Mouse (Mus musculus): ENCODE results near the gene Hck. TPM values are rescaled to one million over a fixed set of nuclear protein-coding genes. Genes with fewer than 3 reads are reported as not detected.

Hck gene
- total RNA-seq, 2 experiments from 2014 or later: 0.20 to 0.45 TPM

DNA sequence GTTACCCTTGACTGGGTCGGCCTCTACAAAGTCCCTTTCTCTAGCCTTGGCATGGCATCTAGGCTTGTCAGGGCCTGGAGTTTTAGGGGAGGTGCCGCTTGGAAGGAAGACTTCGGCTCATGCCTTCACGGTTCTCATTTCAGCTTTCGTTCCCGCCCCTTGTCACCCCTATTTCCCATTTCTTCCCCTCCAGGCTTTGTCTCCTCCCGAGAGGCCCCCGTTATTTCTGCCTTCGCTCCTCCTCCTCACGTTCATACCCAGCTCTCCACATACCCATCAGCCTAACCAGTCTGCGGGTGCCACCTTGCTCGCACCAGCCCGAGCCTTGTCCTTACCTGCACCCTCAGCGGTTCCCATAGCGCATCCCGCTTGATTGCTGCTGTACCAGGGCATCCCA lies 53.4 kb downstream of the Hck start:
- H3K27ac ChIP-seq: peak overlapping the region; percentile 99
- H3K4me3 ChIP-seq: peak overlapping the region; percentile 84
- no peak for TF ChIP-seq CTCF (IDR thresholded peaks at IDR 0.05)
- no peak for DNase-seq
- intact Hi-C loops (cut with DNase I): loop anchor here (5.0 kb wide), 1 partner anchor 81 kb away; the partner anchor contains the start of genes Plagl2 and Pofut1

- no peak for TF ChIP-seq CTCF (IDR thresholded peaks at IDR 0.05)
- DNase-seq: no peak
- Histone ChIP-seq H3K27ac (no peak overlapping the region), H3K4me3 (no peak overlapping the region)
- intact Hi-C loops (cut with DNase I): loop anchor here (5.0 kb wide), 1 partner anchor 180 kb away; the partner anchor contains the start of gene Asxl1
Measured at GRCm38 (mm10) chr2:153167136-153167535, 58.9 kb downstream of the Hck start.

- intact Hi-C loops (cut with DNase I): loop anchor here (5.0 kb wide), 1 partner anchor 179 kb away; the partner anchor contains the start of gene Asxl1
- peak overlapping the region; percentile 51 for H3K27ac ChIP-seq
- TF ChIP-seq CTCF (IDR thresholded peaks at IDR 0.05): no peak
- no peak overlapping the region for H3K4me3 ChIP-seq
- no peak for DNase-seq
Measured at GRCm38 (mm10) chr2:153168134-153168820, 60.0 kb downstream of the Hck start.

GRCm38 (mm10) chr2:153170490-153171224 lies 62.4 kb downstream of the Hck start:
- no peak for TF ChIP-seq CTCF (IDR thresholded peaks at IDR 0.05)
- Histone ChIP-seq H3K4me3 (no peak overlapping the region), H3K27ac (no peak overlapping the region)
- intact Hi-C loops (cut with DNase I): no loop called here
- no peak for DNase-seq

DNA sequence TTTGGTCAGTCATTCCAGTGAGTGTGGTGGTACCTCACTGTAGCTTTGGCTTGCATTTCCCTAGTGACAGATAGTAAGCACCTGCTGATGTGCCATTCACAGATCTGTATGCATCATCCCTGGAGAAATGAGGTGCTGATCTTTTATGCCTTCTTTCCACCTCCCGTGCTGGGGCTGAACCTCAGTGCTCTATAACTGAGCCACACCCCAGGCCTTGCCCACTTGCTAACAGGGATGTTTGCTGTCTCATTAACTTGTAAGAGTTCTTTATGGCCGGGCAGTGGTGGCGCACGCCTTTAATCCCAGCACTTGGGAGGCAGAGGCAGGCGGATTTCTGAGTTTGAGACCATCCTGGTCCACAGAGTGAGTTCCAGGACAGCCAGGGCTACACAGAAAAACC lies 63.7 kb downstream of the Hck start:
- TF ChIP-seq CTCF (IDR thresholded peaks at IDR 0.05): no peak
- Histone ChIP-seq H3K27ac (no peak overlapping the region), H3K4me3 (no peak overlapping the region)
- no peak for DNase-seq
- intact Hi-C loops (cut with DNase I): no loop called here

GRCm38 (mm10) chr2:153175995-153176570 lies 67.8 kb downstream of the Hck start:
- peak overlapping the region; percentile 21; the same call in 1 of the 2 replicates for H3K27ac ChIP-seq
- TF ChIP-seq CTCF (IDR thresholded peaks at IDR 0.05): no peak
- intact Hi-C loops (cut with DNase I): no loop called here
- peak overlapping the region; percentile 33 for H3K4me3 ChIP-seq
- no peak for DNase-seq

- TF ChIP-seq CTCF (IDR thresholded peaks at IDR 0.05): no peak
- DNase-seq: no peak
- intact Hi-C loops (cut with DNase I): no loop called here
- Histone ChIP-seq H3K27ac (no peak overlapping the region), H3K4me3 (no peak overlapping the region)
Measured at GRCm38 (mm10) chr2:153177188-153177587, 68.9 kb downstream of the Hck start.

DNA sequence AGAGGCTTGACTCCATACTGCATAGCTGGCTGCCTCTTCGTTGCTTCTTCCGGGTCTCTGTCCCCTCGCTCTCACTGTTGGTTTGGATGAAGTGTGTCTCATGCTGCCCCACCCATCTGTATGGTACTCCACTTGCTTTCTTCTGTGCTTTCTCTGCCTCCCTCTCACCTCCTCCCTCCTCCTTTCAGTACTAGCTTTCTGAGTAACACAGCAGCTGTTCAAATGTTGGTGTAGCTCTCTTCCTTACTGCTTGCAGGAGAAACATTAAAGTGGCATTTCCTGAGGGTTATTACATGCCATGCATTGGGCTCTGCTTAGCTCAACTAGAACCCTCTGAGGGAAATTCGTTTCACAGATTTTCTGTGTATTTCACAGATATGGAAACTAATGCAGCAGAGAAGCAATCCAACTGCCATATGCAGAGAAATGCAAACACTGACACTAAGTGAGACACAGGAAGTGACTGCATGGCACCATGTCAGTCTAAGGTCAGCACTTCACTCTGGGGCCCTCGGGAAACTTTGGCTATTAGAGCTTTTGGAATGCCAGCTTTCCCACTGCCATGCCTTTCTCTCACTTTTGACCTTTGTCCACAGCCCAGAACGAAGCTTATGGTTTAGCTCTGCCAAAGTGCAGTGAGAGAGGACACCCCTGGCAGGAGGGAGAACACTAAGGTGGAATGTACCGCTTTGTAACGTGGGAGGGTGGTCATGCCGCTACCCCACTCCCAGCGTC lies 71.0 kb downstream of the Hck start:
- intact Hi-C loops (cut with DNase I): no loop called here
- no peak for DNase-seq
- no peak for TF ChIP-seq CTCF (IDR thresholded peaks at IDR 0.05)
- no peak overlapping the region for H3K4me3 ChIP-seq
- H3K27ac ChIP-seq: no peak overlapping the region

GRCm38 (mm10) chr2:153179961-153180360 lies 71.7 kb downstream of the Hck start:
- intact Hi-C loops (cut with DNase I): no loop called here
- no peak overlapping the region for H3K4me3 ChIP-seq
- no peak for DNase-seq
- H3K27ac ChIP-seq: no peak overlapping the region
- no peak for TF ChIP-seq CTCF (IDR thresholded peaks at IDR 0.05)

DNA sequence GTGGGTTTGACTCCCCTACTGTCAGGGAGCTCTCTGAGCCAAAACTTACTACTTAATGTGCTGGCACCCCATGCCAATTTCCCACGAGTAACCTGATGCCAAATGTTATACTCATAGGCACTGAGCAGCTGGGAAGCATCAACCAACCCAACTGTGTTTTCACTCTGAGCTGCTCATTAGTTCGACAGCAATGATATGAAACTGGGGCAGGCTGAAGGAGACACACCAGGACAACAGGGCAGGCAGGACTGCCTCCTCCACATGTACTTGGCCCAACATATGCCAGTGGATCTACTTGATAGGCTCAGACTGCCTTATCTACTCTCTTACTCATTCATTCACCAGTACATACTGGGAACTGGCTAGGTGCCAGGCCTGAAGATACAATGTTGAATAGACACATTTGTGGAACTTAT lies 77.9 kb downstream of the Hck start:
- no peak overlapping the region for H3K27ac ChIP-seq

DNA sequence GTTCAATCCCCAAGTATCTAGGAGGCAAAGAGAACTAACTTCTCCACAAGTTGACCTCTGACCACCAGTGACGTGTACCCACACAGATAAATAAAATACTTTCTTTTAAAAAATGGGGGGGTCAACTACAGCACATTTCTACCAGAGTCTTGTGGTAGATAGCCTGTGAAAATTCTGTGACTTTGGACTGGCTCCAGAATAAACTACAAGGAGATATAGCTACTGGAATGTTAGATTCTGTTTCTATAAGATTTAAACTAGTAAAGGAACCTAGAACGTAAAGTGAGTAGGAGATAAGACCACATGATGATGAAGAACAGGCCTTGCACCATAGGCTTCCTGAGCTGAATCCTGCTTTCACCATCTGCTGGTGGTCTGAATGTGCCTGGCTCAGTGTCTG lies 79.6 kb downstream of the Hck start:
- TF ChIP-seq CTCF (IDR thresholded peaks at IDR 0.05): no peak
- DNase-seq: no peak
- Histone ChIP-seq H3K27ac (no peak overlapping the region), H3K4me3 (no peak overlapping the region)
- intact Hi-C loops (cut with DNase I): no loop called here

More for the DNA sequence above, 77.9 kb downstream of the Hck start:
- no peak for DNase-seq
- H3K4me3 ChIP-seq: no peak overlapping the region
- TF ChIP-seq CTCF (IDR thresholded peaks at IDR 0.05): no peak
- intact Hi-C loops (cut with DNase I): no loop called here

DNA sequence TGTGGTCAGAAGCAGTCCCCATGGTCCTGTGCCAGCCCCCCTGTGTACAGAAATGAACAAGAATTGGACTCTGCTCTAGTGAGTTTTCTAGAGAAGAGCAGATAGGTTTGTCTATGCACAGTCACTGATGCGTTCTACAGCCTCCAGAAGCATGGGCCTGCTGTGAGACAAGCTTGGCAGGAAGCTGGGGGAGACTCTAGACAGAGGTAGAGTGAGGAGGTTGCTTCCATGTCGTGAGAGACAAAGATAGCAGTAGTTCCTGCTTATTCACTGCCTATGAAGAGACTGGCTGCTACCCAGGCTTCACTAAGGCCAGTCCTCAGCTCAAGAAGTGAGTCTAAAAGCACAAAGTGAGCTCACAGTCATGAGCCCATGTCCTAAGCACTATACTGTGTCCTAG lies 83.0 kb downstream of the Hck start:
- intact Hi-C loops (cut with DNase I): no loop called here
- no peak overlapping the region for H3K4me3 ChIP-seq
- no peak overlapping the region for H3K27ac ChIP-seq
- TF ChIP-seq CTCF (IDR thresholded peaks at IDR 0.05): no peak
- no peak for DNase-seq
